Mouse (Mus musculus) MEL (cell line): ENCODE measurements at regions not wholly inside any gene's neighbourhood (a gene's known extent, or its start where the extent isn't known, plus 50 kb on each side); places are given as distances from the start of the nearest gene placed in this dataset.

Experiments used
- BHLHE40 ChIP-seq: IDR thresholded peaks from 2 replicates; pipeline ENCODE4 v1.6.1; 2012; ENCODE audit warnings: low read depth, mild to moderate bottlenecking, inconsistent platforms, low read length, improper control_type of control experiment, borderline replicate concordance
- CTCF ChIP-seq, 3 experiments: IDR thresholded peaks in 2 of 3; conservative IDR thresholded peaks in 1 of 3; 2 replicates each; pipeline ENCODE4 v1.5.1; 2011 to 2012; ENCODE audit warnings: low read length in 3 of 3, low read depth in 2 of 3, mild to moderate bottlenecking in 2 of 3, improper control_type of control experiment in 1 of 3, inconsistent platforms in 1 of 3, mixed read lengths in 1 of 3, moderate library complexity in 1 of 3; ENCODE audit not compliant: control insufficient read depth in 1 of 3, insufficient read depth in 1 of 3, poor library complexity in 1 of 3, severe bottlenecking in 1 of 3
- ELF1 ChIP-seq: IDR thresholded peaks from 2 replicates; pipeline ENCODE4 v1.6.1; 2014; ENCODE audit warnings: low read depth, mild to moderate bottlenecking, inconsistent platforms, low read length, improper control_type of control experiment, moderate library complexity
- GABPA ChIP-seq: IDR thresholded peaks from 2 replicates; pipeline ENCODE4 v1.6.1; 2012; ENCODE audit warnings: low read depth, mild to moderate bottlenecking, inconsistent platforms, low read length, improper control_type of control experiment, moderate library complexity
- MAFK ChIP-seq: IDR thresholded peaks from 2 replicates; pipeline ENCODE4 v1.6.1; 2011; ENCODE audit warnings: low read depth, mild to moderate bottlenecking, low read length, improper control_type of control experiment, borderline replicate concordance
- MYB ChIP-seq: IDR thresholded peaks from 2 replicates; pipeline ENCODE4 v1.6.1; 2011; ENCODE audit warnings: mild to moderate bottlenecking, low read depth, low read length, improper control_type of control experiment
- POLR2A ChIP-seq, 2 experiments: IDR thresholded peaks; 2 replicates each; pipeline ENCODE4 v1.6.1; 2011 to 2012; ENCODE audit warnings: low read length in 2 of 2, mild to moderate bottlenecking in 2 of 2, control low read depth in 1 of 2, improper control_type of control experiment in 1 of 2, low read depth in 1 of 2, moderate library complexity in 1 of 2; ENCODE audit not compliant: control insufficient read depth in 1 of 2, insufficient read depth in 1 of 2, poor library complexity in 1 of 2
- POLR2AphosphoS2 ChIP-seq: IDR thresholded peaks from 2 replicates; pipeline ENCODE4 v1.6.1; 2011; ENCODE audit warnings: low read length, improper control_type of control experiment
- POLR2AphosphoS5 ChIP-seq: IDR thresholded peaks from 2 replicates; pipeline ENCODE4 v1.6.1; 2012; ENCODE audit warnings: low read depth, borderline replicate concordance, mild to moderate bottlenecking, inconsistent platforms, low read length, moderate library complexity, mixed read lengths
- SIN3A ChIP-seq: IDR thresholded peaks from 2 replicates; pipeline ENCODE4 v1.6.1; 2012; ENCODE audit warnings: low read length, improper control_type of control experiment, inconsistent platforms
- UBTF ChIP-seq: IDR thresholded peaks from 2 replicates; pipeline ENCODE4 v1.6.1; 2012; ENCODE audit warnings: low read depth, mild to moderate bottlenecking, inconsistent platforms, low read length, improper control_type of control experiment, moderate library complexity, borderline replicate concordance; ENCODE audit not compliant: insufficient read depth
- ZC3H11A ChIP-seq: IDR thresholded peaks from 2 replicates; pipeline ENCODE4 v1.6.1; 2012; ENCODE audit warnings: low read depth, mild to moderate bottlenecking, inconsistent platforms, low read length, improper control_type of control experiment
- ZKSCAN1 ChIP-seq: IDR thresholded peaks from 2 replicates; pipeline ENCODE4 v1.6.1; 2012; ENCODE audit warnings: low read depth, mild to moderate bottlenecking, inconsistent platforms, low read length, improper control_type of control experiment, moderate library complexity

DNA sequence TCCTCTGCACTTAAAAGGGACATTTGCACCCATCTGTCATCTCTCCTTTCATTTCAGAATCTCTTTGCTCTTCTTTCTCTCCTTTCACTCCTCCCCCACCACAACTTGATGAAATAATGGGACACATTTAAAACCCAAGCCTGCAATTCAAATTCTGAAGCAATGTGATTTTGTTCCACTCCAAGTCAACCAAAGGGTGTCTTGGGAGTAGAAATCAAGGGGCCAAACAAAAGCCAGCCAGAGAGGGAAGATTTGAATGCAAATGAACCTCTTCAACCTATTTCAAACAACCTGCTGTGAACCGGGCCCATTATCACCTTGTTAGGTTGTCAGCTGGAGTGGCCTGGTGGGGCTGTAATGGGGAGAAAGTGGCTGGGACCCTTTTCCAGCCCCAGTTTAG, 362.0 kb upstream of the Camk1g start:
- TF ChIP-seq GABPA = no peak
- TF ChIP-seq CTCF (IDR thresholded peaks at IDR 0.05 in 2 of 3, conservative IDR thresholded peaks at IDR 0.05 in 1 of 3; ENCODE audit: control insufficient read depth in 1 of 3, insufficient read depth in 1 of 3, low read depth in 2 of 3, low read length in 3 of 3, poor library complexity in 1 of 3, severe bottlenecking in 1 of 3) = no peak
- no peak for TF ChIP-seq MYB
- TF ChIP-seq BHLHE40 = no peak
- no peak for TF ChIP-seq ZC3H11A
- TF ChIP-seq POLR2A (IDR thresholded peaks at IDR 0.05; ENCODE audit: control insufficient read depth in 1 of 2, insufficient read depth in 1 of 2, low read depth in 1 of 2, low read length in 2 of 2, poor library complexity in 1 of 2) = no peak
- TF ChIP-seq POLR2AphosphoS2 = no peak
- no peak for TF ChIP-seq SIN3A
- TF ChIP-seq MAFK = no peak
- no peak for TF ChIP-seq ELF1
- TF ChIP-seq POLR2AphosphoS5 = no peak
- TF ChIP-seq ZKSCAN1 = no peak
- TF ChIP-seq UBTF = no peak
